Mouse (Mus musculus) c-Kit-positive CD71-positive TER-119-positive erythroid progenitor cells, embryonic 14.5 days (primary cell): Measurements from ENCODE around the gene Gls2.
"Not testable (repeated sequence)": the region's sequence is repeated elsewhere in the genome, so short reads cannot be mapped to it uniquely, and the experiment has no call there.

Source experiments
- DNase-seq: peaks from one replicate; pipeline ENCODE4 v3.0.0-alpha.2; 2013; ENCODE audit warnings: low spot score

The Gls2 gene

DNA sequence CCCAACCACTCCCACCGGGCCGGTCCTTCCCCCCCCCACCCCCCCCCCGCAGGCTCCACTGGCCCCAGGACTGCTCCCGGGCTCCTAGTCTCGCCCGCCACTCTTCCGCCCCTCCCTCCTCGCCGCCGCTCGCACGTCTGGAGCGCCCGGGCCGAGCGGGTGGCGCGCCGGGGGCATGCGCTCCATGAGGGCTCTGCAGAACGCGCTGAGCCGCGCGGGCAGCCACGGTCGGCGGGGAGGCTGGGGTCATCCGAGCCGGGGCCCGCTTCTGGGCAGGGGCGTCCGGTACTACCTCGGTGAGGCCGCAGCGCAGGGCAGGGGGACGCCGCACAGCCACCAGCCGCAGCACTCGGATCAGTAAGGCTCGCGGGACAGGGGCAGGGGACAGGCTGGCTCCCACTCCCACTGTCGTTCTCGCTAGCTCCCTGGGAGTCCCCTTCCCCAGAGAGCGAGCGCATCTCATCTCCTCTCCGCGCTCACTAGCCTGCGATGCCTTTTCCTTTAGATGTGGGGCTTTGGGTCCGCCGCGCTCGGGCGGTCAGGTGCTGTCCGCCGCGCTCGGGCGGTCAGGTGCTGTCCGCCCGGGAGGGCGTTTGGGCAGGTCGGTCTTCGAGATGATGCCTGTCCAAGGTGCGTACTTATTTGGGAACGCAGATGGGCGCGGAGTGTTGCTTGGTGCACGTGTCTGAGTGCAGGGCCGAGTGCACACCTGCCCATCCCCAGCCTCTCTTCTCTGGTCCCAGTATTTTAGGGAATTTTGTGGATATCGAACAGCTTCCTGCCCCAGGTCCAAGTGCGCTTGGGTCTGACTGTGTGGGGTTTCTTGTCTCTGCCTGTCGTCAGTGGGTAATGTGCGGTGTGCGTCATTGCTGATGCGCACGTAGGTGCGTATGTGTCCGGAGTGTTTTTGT lies 549 bp downstream of the Gls2 start:
- no peak for DNase-seq

DNA sequence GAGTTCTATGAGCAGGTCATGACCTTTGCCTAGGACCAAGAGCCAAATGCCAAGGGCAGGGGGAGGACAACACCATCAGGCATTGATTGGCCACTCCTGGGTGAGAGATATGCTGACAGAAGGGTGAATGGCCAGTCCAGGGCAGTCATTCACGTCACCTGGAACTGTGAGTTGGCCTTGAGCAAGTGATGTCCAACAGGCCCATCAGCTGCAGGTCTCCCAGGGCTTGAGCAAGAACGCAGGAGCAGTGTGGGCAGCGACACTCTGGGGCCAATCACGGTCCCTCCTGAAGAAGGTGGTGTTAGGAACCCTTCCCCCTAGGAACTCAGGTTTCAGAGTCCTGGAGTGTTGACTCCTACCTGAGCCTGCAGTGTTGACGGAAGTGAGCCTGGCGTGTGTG lies 7.6 kb downstream of the Gls2 start:
- DNase-seq, result no peak

DNA sequence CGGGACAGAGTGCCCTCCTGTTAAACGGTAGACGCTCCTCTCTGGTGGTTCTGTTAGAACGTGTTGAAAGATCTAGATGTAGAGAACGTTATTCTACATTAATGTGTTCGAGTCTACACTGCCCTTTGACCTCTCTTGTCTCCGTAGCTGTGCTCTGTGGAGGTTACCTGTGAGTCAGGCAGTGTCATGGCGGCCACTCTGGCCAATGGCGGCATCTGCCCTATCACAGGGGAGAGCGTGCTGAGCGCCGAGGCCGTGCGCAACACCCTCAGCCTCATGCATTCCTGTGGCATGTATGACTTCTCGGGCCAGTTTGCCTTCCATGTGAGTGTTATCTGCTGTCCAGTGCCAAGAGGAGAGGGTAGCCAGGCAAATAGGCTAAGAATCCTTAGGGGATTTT lies 10.7 kb downstream of the Gls2 start:
- no peak for DNase-seq

DNA sequence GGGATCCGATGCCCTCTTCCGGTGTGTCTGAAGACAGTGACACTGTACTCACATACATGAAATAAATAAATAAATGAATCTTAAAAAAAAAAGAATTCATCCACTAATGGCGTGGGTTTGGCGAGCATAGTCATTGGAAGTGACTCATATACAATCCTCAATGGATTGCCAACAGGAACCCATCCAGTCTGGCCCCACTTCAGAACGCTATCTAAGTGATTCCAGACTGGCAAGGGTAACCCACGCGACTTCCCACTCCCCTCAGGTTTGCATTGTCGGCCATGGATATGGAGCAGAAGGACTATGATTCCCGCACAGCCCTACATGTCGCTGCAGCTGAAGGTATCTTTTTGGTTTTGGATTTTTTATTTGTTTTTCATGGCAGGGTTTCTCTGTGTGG lies 14.1 kb downstream of the Gls2 start:
- DNase-seq, result no peak

DNA sequence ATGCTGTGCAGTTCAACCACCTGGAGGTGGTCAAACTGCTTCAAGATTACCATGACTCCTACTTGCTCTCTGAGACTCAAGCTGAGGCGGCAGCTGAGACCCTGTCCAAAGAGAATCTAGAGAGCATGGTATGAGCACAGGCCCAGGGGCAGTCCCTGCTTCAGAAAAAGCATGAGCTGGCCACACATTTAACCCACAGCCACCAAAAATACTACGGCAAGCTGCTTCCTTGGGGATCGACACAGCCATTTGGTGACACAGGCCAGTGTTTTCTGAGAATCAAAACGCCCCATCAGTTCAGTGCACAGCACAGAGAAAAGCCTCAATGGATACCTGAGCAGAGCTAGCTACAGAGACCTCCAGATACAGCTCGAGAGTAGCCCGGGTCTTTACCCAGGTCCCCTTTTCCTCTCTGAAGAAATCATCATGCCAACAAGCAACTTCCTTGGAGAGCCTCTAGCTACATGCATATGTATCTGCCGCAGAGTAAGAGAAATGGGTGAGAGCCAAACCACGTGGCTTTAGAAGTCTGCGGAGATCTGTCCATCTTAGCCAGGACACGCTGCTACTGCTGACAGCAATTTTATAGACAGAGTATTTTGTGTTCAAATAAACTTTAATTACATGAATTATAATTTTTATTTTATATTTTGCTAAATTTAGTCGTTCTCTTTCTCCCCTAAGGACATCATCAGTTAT lies 15.2 kb downstream of the Gls2 start:
- no peak for DNase-seq

DNA sequence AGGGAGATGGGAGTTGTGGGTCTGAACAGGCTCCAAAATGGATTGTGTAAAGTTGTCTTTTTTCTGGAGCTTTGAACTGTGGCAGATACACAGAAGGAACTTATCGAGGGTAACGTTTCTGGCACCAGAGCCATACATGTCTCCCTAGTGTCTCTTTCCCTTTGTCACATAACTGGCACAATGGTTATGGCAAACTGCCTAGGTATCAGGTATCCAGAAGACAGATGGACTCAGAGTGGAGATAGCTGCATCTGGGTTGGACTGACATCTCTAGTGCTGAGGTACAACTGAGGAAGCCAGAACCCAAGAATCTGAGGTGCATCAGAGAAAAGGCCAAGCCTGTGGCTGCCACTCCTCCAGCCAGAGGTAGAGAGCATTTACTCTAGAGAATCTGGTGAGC lies 15.9 kb downstream of the Gls2 start:
- DNase-seq, result no peak

DNA sequence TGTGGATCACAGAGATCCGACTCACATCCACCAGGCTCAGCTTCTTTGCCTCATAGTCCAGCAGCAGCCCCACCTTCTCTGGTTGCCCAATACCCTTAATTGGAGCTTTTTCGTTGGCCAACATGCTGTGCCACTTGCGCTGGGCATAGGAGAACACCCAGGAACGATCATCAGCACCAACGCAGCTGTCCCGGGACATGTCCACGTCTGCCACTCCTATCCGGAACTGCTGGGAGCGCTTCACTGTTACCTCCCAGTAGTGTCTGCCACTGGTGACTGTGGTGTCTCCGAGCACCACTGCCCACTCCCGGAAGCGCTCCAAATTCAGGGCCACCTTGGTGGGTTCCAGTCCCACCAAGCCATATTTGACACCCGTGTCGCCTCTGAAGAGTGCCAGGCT lies 16.7 kb downstream of the Gls2 start:
- no peak for DNase-seq

DNA sequence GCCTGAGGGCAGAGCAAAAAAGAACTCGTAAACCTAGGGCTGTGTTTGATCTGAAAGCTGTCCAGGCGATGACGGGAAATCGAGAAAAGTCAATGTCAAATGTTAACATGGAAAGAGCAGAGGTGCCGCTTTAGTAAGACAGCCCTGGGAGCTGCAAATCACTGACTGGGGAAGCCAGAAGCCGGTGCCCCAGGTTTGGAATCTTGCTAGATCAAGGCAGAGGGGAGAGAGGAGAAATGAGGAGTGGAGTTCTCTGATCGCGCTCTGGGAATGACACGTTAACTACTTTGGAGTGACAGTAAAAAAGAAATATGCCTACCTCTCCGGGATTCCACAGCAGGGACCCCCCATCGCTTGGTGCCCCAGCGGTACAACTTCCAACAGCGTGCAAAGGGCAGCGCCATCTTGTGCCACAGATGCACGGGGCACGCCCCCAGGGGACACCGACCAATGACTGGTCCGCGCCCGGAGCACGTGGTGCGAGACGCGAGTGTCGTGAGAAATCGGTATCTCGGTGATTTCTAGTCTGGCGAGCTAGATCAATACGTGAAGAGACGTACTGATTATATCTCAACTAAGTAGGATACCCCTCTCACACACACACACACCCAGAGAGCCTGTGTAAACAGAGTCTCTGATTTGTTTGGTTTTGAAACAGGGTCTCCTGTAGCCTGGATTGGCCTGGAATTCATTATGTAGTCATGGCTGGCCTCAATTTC lies 17.3 kb downstream of the Gls2 start, which contains the start of gene Spryd4:
TSS of gene Spryd4 (minus strand) at position 418 of the 719 bp plus-strand sequence.
- peak; percentile 87 for DNase-seq

DNA sequence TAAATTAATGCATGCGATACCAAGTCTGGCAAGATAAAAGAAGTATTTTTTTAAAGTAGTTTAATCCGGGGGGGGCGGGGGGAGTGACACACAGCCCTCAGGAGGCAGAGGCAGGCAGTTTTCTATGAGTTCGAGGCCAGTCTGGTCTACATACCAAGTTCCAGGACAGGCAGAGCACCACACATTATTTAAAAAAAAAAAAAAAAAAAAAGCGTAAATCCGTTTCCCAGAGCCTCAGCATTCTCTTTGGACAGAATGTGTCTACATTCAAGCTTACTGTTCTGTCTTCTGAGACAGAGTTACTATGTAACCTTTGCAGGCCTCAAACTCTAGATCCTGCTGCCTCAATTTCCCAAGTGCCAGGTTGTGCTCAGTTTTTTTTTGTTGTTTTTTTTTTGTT lies 17.9 kb downstream of the Gls2 start:
- no peak for DNase-seq

DNA sequence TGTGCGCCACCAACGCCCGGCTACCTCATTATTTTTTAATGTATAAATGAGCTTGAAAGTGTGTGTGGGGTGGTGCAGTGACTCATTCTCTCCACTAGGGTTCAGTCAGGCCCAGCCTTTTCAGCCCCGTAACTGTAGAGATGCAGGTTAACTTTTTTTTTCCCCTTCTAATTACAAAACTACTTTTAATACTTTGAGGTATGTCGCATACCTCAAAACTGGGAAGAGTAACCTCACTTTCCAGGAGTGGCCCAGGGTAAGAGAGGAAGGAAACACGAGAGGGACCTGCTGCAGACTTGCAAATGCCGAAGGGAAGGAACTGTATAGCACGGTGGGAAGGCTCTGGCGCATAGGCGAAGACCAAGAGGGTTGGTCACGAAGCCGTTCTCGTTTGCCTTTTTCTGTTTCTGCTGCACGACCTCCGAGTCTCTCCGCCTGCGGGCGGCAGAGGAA lies 18.6 kb downstream of the Gls2 start:
- DNase-seq, result peak; percentile 80

DNA sequence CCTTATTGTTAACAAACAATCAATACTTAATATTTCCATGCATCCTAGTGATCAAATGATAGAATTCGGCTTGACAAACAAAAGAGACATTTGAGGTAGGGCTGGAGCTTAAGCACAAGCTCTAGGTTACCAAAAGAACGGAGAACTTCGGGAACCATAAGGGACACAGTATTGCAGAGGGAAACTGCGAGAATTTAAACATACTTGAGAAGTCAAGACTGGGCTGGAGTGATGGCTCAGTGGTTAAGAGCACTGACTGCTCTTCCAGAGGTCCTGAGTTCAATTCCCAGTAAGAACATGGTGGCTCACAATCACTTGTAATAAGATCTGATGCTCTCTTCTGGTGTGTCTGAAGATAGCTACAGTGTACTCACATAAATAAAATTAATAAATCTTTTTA lies 19.9 kb downstream of the Gls2 start:
- DNase-seq, result not testable (repeated sequence)

DNA sequence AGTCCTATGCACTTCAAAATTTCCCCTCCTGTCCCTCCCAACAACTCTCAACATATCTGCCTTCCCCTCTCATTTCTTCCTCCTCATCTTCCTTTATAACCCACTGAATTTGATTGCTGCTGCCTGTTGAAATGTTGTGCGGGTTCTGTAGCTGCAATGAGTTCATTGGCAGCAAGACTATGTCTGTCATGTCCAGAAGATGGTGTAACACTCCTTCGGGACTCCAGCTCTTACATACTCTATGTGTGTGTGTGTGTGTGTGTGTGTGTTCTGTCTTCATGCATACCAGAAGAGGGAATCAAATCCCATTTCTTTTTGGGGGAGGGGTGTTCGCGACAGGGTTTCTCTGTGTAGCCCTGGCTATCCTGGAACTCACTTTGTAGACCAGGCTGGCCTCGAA lies 20.7 kb downstream of the Gls2 start:
- DNase-seq, result no peak

DNA sequence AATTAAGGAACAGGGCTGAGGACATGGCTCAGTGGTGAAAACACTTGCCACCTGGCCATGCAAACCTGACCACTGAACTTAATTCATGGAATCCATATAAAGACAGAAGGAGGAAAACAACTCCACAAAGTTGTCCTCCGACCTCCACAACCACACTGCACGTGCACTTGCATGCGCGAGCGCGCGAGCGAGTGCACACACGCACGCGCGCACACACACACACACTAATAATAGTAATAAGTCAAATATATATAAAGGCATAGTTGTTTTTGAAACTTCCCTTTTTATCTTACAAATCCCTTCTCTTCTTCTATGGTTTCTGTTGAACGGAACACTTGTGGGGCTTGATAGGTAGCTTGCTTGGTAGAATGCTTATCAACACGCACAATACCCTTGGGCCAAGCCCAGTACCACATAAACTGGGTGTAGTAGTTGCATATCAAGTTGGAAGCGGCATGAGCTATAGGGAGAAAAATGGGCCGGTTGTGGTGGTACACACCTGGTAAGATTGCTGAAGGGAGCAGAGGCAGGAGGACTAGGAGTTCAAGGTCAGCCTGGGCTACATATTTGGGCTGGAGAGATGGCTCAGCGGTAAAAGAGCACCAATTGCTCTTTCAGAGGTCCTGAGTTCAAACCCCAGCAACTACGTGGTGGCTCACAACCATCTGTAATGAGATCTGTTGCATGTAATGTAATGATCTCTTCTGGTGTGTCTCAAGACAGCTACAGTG lies 24.3 kb downstream of the Gls2 start:
- no peak for DNase-seq

DNA sequence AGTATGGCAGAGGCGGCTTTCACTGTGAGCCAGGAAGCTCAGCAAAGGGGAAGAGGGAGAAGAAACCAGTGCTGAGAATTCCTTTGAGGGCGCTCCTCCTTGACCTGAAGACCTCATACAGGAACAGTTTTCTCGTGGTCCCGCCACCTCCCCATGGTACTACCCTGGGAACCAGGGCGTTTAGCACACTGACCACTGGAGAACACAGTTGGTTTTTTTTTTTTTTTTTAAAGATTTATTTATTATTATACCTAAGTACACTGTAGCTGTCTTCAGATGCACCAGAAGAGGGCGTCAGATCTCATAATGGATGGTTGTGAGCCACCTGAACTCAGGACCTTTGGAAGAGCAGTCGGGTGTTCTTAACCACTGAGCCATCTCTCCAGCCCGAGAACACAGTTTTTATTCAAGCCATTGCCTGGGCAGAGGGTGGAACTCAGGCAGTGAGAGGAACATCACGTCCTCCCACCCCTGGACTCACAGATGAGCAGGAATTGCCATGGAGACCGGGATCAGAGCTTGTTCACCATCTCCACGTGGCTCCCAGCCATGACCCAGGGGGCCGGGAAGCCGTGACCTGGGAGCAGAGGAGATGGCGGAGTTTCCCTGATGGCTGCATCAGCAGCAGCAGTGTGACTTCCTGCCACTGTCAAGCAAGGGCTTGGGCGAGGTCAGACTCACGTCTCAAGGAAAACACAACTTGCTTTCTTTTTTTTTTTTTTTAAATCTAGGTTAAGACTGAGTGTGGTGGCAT lies 27.5 kb downstream of the Gls2 start:
- no peak for DNase-seq

DNA sequence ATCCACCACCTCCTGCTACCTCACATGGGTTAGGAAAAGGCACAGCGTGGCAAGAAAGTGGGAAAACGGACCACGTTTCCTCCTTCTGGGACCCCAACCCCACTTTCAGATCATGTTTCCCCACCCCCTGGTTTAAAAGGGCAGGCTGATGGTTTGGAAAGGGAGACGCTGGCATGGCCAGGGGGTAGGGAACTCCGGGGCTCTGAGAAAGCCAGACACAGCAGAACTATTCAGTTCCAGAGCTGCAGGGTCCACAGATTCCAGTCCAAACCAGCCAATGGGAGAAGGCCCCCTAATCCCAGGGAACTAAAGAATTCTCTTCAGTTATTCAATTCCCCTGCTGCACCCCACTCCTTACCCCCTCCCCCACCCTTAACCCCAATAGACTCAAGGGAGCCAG lies 30.8 kb downstream of the Gls2 start:
- DNase-seq, result no peak

DNA sequence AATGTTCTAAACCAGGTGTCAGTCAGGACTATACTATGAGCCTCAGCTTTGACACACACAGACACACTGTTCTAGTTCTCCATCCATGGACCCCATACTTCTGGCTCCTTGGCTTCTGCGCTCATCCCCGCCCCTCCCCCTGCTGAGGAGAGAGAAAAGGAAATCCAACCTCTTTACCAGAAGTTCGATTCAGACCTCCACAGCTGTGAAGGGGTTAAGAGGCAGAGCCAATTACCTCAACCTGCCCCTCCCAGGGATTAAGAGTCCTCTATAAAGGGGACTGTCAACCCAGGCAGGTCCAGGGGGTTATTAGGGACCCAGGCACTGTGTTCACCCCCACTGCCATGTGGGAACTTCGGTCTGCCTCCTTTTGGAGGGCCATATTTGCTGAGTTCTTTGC lies 31.3 kb downstream of the Gls2 start, which contains the start of gene Mip:
TSS of gene Mip (plus strand) at position 301 of the 400 bp plus-strand sequence.
- DNase-seq, result no peak

DNA sequence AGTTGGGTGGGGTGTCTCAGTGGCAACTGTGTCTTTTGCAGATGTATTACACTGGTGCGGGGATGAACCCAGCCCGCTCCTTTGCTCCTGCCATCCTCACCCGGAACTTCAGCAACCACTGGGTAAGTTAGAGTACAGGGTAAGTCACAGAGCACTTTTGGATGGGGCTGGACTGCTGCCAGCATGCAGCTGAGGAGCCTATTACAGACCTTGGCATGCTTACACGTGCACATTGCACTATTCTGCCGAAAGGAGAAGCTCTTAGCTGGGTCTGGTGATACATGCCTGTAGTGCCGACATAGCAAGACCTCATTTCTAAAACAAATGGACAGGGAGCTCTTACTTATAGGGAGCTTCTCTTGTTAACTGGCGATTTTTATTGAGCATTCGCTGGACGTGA lies 33.3 kb downstream of the Gls2 start:
- DNase-seq, result no peak

DNA sequence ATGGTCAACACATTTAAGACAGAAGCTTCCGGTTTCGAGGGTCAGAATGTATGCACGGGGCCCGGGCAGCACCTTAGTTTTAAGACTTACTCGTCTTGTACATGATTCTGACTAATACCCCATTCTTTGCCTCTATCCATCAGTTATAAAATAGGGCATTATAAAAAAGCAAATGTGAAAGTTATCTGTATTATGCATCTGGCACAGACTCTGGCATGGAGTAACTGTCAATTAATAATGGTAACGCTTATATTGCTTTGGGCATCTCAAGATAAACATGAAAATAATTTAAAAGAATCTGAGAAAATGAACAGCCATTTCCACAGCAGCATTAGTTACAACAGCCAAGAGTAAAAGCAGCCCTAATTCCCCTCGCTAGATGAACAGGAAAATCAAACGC lies 33.8 kb downstream of the Gls2 start:
- DNase-seq, result no peak

DNA sequence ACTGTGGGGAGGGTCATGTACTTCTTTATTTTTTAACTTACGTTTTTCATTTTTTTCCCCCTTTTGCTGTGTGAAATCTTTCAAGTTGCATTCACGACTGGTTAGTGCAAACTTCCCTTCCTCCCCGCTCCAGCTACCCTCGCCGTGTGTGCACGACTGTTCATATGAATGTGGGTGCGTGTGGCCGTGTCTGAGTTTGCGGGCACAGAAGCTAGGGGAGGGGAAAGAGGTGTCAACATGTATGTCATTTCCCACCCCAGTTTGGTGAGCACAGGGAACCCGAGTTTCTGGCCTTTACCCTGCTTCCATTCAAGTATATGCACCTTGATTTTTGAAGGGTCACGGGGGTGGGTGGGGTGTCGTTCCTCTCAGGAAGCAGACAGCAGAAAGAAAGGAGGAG lies 36.3 kb downstream of the Gls2 start:
- no peak for DNase-seq

DNA sequence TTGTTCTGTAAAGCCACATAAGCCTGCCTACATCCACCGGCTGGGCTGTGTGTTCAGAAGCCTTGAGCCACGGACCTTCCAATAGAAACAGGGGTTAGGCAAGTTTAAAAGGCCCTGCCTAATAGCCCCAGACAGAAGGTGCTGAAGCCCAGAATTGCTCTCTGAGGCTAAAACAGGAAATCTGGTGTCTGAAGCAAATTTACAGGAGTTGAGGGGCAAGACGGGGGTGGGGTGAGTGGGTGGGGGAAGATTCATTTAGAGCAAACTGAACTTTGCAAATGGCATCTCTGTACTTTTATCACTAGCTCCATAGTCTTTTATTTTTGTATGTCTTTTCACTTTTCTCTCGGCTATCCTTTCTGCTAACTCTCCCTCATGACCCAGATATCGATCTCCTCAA lies 36.9 kb downstream of the Gls2 start:
- no peak for DNase-seq
